Mouse (Mus musculus) spleen, adult 2 months (tissue): Measurements from ENCODE around the gene Ctc1.

Experiments used
- CTCF ChIP-seq: fragments of 200-500 bp; IDR thresholded peaks from 2 replicates; pipeline ENCODE4 v1.5.1; 2011; ENCODE audit warnings: mild to moderate bottlenecking, inconsistent platforms; ENCODE audit not compliant: insufficient read depth, insufficient read length, insufficient replicate concordance; ENCODE audit errors: extremely low read depth
- POLR2A ChIP-seq: fragments of 200-500 bp; IDR thresholded peaks from 2 replicates; pipeline ENCODE4 v1.6.1; 2011; ENCODE audit warnings: low read depth, low read length, inconsistent platforms

DNA sequence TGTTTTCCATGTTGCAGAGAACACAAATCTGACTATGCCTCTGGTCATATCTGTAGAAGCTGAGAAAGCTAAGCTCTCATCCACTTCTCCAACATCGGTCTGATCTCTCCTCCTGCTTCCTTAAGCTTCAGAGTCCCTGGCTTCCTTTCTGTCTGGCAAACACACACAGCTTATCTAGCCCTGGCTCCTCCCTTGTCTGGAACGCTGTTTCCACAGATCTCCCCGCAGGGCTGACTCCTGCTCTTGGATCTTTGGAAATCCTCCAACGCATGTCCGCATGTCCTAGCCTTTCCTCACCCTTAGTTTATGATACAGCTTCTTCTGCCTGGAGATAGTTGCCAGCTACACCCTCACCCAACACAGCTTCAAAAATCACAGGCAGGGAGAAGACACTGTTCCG is 51.9 kb downstream of the Ctc1 start:
- TF ChIP-seq POLR2A: no peak
- TF ChIP-seq CTCF: no peak
